Mouse (Mus musculus): ENCODE measurements around the gene Limd1.

DNA sequence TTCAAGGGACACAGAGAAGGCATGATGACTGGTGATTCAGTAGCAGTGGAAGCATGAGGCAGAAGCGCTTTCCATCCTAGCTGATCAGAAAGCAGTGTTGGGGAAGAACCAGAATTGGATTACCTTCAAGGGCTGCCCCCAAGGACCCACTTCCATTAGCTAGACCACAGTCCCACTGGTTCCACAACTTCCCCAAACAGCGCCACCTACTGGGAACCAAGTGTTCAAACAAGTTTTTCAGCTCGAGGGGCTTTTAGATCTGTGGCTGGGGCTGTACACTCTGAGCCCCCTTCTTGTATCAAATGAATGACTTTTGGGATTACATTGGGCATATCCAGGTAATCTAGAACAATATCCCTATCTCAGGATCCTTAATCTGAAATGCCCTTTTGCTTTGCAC, 45.2 kb downstream of the Limd1 start:
- TF ChIP-seq UBTF (IDR thresholded peaks at IDR 0.05; ENCODE audit: borderline replicate concordance, insufficient read depth, low read depth, low read length) (no peak), ZC3H11A (IDR thresholded peaks at IDR 0.05; ENCODE audit: low read depth, low read length) (0 out of 2 replicates have a peak, but pooled peaks have one; percentile 3), USF1 (IDR thresholded peaks at IDR 0.05; ENCODE audit: low read depth, low read length) (no peak), CTCF (IDR thresholded peaks at IDR 0.05 in 2 of 3, conservative IDR thresholded peaks at IDR 0.05 in 1 of 3; ENCODE audit: control insufficient read depth in 1 of 3, insufficient read depth in 1 of 3, low read depth in 2 of 3, low read length in 3 of 3, poor library complexity in 1 of 3, severe bottlenecking in 1 of 3) (peak; percentile 77 to 81 (median 77)), HCFC1 (IDR thresholded peaks at IDR 0.05; ENCODE audit: low read depth, low read length) (no peak), E2F4 (IDR thresholded peaks at IDR 0.05; ENCODE audit: borderline replicate concordance, low read depth, low read length) (no peak), POLR2AphosphoS5 (IDR thresholded peaks at IDR 0.05; ENCODE audit: borderline replicate concordance, low read depth, low read length) (no peak), GATA1 (IDR thresholded peaks at IDR 0.05; ENCODE audit: low read depth, low read length) (no peak)
